Mouse (Mus musculus): ENCODE data around the gene Kcnq1. TPM values are rescaled to one million over a fixed set of nuclear protein-coding genes. Genes with fewer than 3 reads are reported as not detected.
A peak's percentile ranks its signal among the peaks of the same experiment; 100 is the strongest.

Kcnq1 gene
- polyA plus RNA-seq, 1 experiment from 2014 or later, result 1.3 TPM

GRCm38 (mm10) chr7:143438965-143439364 lies 332.8 kb downstream of the Kcnq1 start:
- Histone ChIP-seq H3K9ac (ENCODE audit: low read depth, low read length) (no peak overlapping the region), H3K9me3 (ENCODE audit: control insufficient read depth, low read length) (no peaks in the 10 kb centered on the region), H3K4me1 (ENCODE audit: control insufficient read depth, insufficient read depth, low read depth, low read length) (peaks cover 12% of the 10 kb centered on the region), H3K4me3 (ENCODE audit: low read length) (no peak overlapping the region), H3K27ac (ENCODE audit: low read depth, low read length) (no peak overlapping the region), H3K4me2 (ENCODE audit: low read length) (no peak overlapping the region), H3K36me3 (ENCODE audit: control insufficient read depth, insufficient read depth, low read length) (no peaks in the 10 kb centered on the region), H3K27me3 (replicated peaks; ENCODE audit: control insufficient read depth, insufficient read depth, low read length) (no peaks in the 10 kb centered on the region; the same call in 1 of the 2 replicates)
- ATAC-seq, result no peak
- WGBS, result 67% methylated on average over 1 of the region's 1 CpGs

- no peak overlapping the region for H3K9ac ChIP-seq (ENCODE audit: low read depth, low read length)
- no peak overlapping the region for H3K4me3 ChIP-seq (ENCODE audit: low read length)
- no peaks in the 10 kb centered on the region for H3K36me3 ChIP-seq (ENCODE audit: control insufficient read depth, insufficient read depth, low read length)
- H3K27me3 ChIP-seq (replicated peaks; ENCODE audit: control insufficient read depth, insufficient read depth, low read length), result no peaks in the 10 kb centered on the region; the same call in 1 of the 2 replicates
- H3K9me3 ChIP-seq (ENCODE audit: control insufficient read depth, low read length), result no peaks in the 10 kb centered on the region
- ATAC-seq, result no peak; the same call in 1 of the 2 replicates
- H3K4me2 ChIP-seq (ENCODE audit: low read length), result no peak overlapping the region; the same call in 1 of the 2 replicates
- no peak overlapping the region for H3K27ac ChIP-seq (ENCODE audit: low read depth, low read length)
- 29% methylated on average over 8 of the region's 8 CpGs for WGBS
- H3K4me1 ChIP-seq (ENCODE audit: control insufficient read depth, insufficient read depth, low read depth, low read length), result peaks cover 13% of the 10 kb centered on the region
Measured at GRCm38 (mm10) chr7:143444580-143444954, 338.4 kb downstream of the Kcnq1 start.

- peak; percentile 35 for ATAC-seq
- Histone ChIP-seq H3K4me3 (ENCODE audit: low read length) (peak overlapping the region; percentile 35), H3K9ac (ENCODE audit: low read depth, low read length) (peak overlapping the region; percentile 60), H3K4me1 (ENCODE audit: control insufficient read depth, insufficient read depth, low read depth, low read length) (peaks cover 13% of the 10 kb centered on the region), H3K9me3 (ENCODE audit: control insufficient read depth, low read length) (no peaks in the 10 kb centered on the region), H3K27me3 (replicated peaks; ENCODE audit: control insufficient read depth, insufficient read depth, low read length) (no peaks in the 10 kb centered on the region), H3K4me2 (ENCODE audit: low read length) (peak overlapping the region; percentile 59), H3K27ac (ENCODE audit: low read depth, low read length) (no peak overlapping the region), H3K36me3 (ENCODE audit: control insufficient read depth, insufficient read depth, low read length) (no peaks in the 10 kb centered on the region)
- WGBS, result 3% methylated on average over 55 of the region's 55 CpGs
Measured at GRCm38 (mm10) chr7:143444955-143445648, 338.9 kb downstream of the Kcnq1 start.

- Histone ChIP-seq H3K9ac (ENCODE audit: low read depth, low read length) (peak overlapping the region; percentile 60), H3K27me3 (replicated peaks; ENCODE audit: control insufficient read depth, insufficient read depth, low read length) (no peaks in the 10 kb centered on the region), H3K36me3 (ENCODE audit: control insufficient read depth, insufficient read depth, low read length) (no peaks in the 10 kb centered on the region), H3K4me3 (ENCODE audit: low read length) (peak overlapping the region; percentile 35), H3K9me3 (ENCODE audit: control insufficient read depth, low read length) (no peaks in the 10 kb centered on the region), H3K27ac (ENCODE audit: low read depth, low read length) (no peak overlapping the region), H3K4me2 (ENCODE audit: low read length) (peak overlapping the region; percentile 59), H3K4me1 (ENCODE audit: control insufficient read depth, insufficient read depth, low read depth, low read length) (peaks cover 13% of the 10 kb centered on the region)
- 5% methylated on average over 47 of the region's 53 CpGs for WGBS
- ATAC-seq, result peak; percentile 35
Measured at GRCm38 (mm10) chr7:143445651-143446460, 339.7 kb downstream of the Kcnq1 start.

- Histone ChIP-seq H3K4me1 (ENCODE audit: control insufficient read depth, insufficient read depth, low read depth, low read length) (peaks cover 13% of the 10 kb centered on the region), H3K27ac (ENCODE audit: low read depth, low read length) (no peak overlapping the region), H3K27me3 (replicated peaks; ENCODE audit: control insufficient read depth, insufficient read depth, low read length) (no peaks in the 10 kb centered on the region), H3K36me3 (ENCODE audit: control insufficient read depth, insufficient read depth, low read length) (no peaks in the 10 kb centered on the region), H3K4me2 (ENCODE audit: low read length) (no peak overlapping the region), H3K9ac (ENCODE audit: low read depth, low read length) (no peak overlapping the region), H3K4me3 (ENCODE audit: low read length) (no peak overlapping the region), H3K9me3 (ENCODE audit: control insufficient read depth, low read length) (no peaks in the 10 kb centered on the region)
- 72% methylated on average over 2 of the region's 2 CpGs for WGBS
- ATAC-seq, result no peak; the same call in 1 of the 2 replicates
Measured at GRCm38 (mm10) chr7:143447130-143447529, 341.0 kb downstream of the Kcnq1 start.

- Histone ChIP-seq H3K36me3 (ENCODE audit: control insufficient read depth, insufficient read depth, low read length) (no peaks in the 10 kb centered on the region), H3K4me2 (ENCODE audit: low read length) (peak overlapping the region; percentile 57), H3K9me3 (ENCODE audit: control insufficient read depth, low read length) (peaks cover 20% of the 10 kb centered on the region), H3K4me1 (ENCODE audit: control insufficient read depth, insufficient read depth, low read depth, low read length) (no peaks in the 10 kb centered on the region), H3K27me3 (replicated peaks; ENCODE audit: control insufficient read depth, insufficient read depth, low read length) (no peaks in the 10 kb centered on the region), H3K4me3 (ENCODE audit: low read length) (peak overlapping the region; percentile 51), H3K27ac (ENCODE audit: low read depth, low read length) (no peak overlapping the region; the same call in 1 of the 2 replicates), H3K9ac (ENCODE audit: low read depth, low read length) (peak overlapping the region; percentile 67)
- no peak for ATAC-seq
- WGBS, result 30% methylated on average over 38 of the region's 38 CpGs
Measured at GRCm38 (mm10) chr7:143458963-143459331, 352.8 kb downstream of the Kcnq1 start.

GRCm38 (mm10) chr7:143459332-143460211 lies 353.4 kb downstream of the Kcnq1 start:
- peak overlapping the region; percentile 59 for H3K27ac ChIP-seq (ENCODE audit: low read depth, low read length)
- no peaks in the 10 kb centered on the region for H3K36me3 ChIP-seq (ENCODE audit: control insufficient read depth, insufficient read depth, low read length)
- H3K4me1 ChIP-seq (ENCODE audit: control insufficient read depth, insufficient read depth, low read depth, low read length), result no peaks in the 10 kb centered on the region
- H3K4me3 ChIP-seq (ENCODE audit: low read length), result peak overlapping the region; percentile 51
- H3K9me3 ChIP-seq (ENCODE audit: control insufficient read depth, low read length), result peaks cover 20% of the 10 kb centered on the region
- WGBS, result 22% methylated on average over 88 of the region's 100 CpGs
- H3K9ac ChIP-seq (ENCODE audit: low read depth, low read length), result peak overlapping the region; percentile 67
- H3K4me2 ChIP-seq (ENCODE audit: low read length), result peak overlapping the region; percentile 57
- H3K27me3 ChIP-seq (replicated peaks; ENCODE audit: control insufficient read depth, insufficient read depth, low read length), result no peaks in the 10 kb centered on the region
- ATAC-seq, result no peak

- WGBS, result 42% methylated on average over 47 of the region's 60 CpGs
- H3K4me1 ChIP-seq (ENCODE audit: control insufficient read depth, insufficient read depth, low read depth, low read length), result no peaks in the 10 kb centered on the region; the same call in 1 of the 2 replicates
- peak overlapping the region; percentile 67 for H3K9ac ChIP-seq (ENCODE audit: low read depth, low read length)
- H3K36me3 ChIP-seq (ENCODE audit: control insufficient read depth, insufficient read depth, low read length), result no peaks in the 10 kb centered on the region
- no peaks in the 10 kb centered on the region for H3K27me3 ChIP-seq (replicated peaks; ENCODE audit: control insufficient read depth, insufficient read depth, low read length)
- ATAC-seq, result no peak
- peak overlapping the region; percentile 57 for H3K4me2 ChIP-seq (ENCODE audit: low read length)
- peaks cover 20% of the 10 kb centered on the region for H3K9me3 ChIP-seq (ENCODE audit: control insufficient read depth, low read length)
- H3K27ac ChIP-seq (ENCODE audit: low read depth, low read length), result 0 out of 2 replicates have a peak overlapping the region, but pooled peaks have one; percentile 59
- peak overlapping the region; percentile 51 for H3K4me3 ChIP-seq (ENCODE audit: low read length)
Measured at GRCm38 (mm10) chr7:143460217-143460834, 354.2 kb downstream of the Kcnq1 start.
